Mouse (Mus musculus) embryo, embryonic 10.5 days (tissue): ENCODE results near the gene Gkn3.
A peak's percentile ranks its signal among the peaks of the same experiment; 100 is the strongest.

Experiments
- DNase-seq: peaks from one replicate; pipeline ENCODE4 v3.0.0-alpha.2; 2015; ENCODE audit warnings: low spot score

The Gkn3 gene

DNA sequence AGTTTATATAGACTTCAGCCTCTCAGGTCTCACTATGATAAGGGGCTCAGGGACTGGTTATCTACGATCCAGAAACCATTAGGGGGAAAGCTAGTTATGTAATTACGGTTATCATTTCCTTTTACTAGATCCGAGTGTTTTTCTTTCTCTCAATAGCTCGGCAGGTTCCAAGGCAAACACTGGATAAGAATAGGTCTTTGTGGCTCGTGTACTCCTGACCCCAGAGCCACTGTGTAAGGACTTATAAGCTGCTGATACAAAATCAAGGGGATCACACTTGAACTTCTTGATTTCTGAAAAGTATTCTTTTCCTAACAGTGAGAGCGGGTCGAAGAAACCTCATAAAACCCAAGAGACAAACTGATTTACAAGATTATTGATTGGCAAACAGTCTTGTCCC, at the start of gene Gkn3:
Gene Gkn3, minus strand, starts transcription at position 59 of the 400 bp plus-strand sequence.
- no peak for DNase-seq

DNA sequence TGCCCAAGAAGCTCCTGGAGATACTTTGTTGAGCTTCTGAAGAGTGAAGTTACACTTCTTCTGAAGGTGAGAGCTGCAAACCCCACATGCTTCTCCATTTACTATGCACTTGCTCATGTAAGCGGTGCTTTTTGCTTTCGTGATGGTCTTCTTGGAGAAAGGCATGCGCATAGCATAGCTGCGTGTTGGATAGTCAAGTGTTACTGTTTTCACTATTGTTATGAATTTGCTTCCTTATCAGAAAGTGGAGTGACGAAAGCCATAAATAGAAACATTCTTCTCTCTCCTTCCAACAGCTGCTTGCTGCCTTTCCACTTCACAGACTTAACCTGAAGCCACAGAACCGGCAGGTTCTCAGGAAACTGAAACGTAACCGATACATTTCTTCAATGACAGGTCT, 48.0 kb upstream of the Gkn3 start:
- no peak for DNase-seq

DNA sequence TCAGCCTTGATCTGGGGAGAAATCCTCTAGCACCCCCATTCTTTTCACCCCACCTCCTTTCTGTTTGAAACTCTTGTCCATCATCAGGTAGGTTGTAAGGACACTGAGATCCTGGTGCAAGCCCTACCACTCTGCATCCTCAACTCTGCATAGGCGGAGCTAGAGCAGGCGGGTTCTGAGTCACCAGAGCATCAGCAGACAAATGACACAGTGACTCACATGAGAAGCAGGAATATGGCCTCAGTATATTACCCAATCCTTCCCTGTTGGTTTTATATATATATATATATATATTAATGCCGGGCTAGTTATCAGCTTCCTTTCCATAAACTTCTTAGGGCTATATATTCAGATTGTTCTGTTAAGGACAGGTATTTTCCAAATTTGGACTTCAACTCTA, 47.1 kb upstream of the Gkn3 start:
- DNase-seq, result no peak

DNA sequence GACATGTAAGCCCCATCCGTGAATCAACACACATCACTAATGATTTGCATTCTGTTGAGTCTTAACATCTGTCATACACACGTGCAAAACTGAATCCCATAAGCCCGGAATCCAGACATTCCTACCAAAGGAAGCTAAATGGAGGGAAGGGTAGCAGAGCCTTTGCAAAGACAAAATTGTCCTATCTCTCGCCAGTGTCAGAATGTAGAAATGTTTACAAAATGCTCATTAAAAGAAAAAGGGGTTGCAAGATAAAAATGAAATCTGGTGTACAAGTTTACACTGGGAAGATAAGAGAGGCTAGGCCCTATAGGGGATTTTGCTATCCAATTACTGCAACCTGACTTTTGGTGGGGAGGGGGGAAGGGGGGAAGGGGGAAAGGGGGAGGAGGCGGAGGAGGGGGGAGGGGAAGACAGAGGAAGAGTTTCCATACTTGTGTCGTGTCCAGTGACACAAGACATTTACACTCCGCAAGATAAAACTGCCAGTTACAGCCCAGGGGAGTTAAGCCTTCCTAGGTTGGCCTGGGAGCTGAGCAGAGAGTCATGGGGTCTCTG, 39.8 kb upstream of the Gkn3 start, which contains the start of gene Bmp10:
Gene Bmp10, plus strand, starts transcription at position 508 of the 558 bp plus-strand sequence.
- no peak for DNase-seq

DNA sequence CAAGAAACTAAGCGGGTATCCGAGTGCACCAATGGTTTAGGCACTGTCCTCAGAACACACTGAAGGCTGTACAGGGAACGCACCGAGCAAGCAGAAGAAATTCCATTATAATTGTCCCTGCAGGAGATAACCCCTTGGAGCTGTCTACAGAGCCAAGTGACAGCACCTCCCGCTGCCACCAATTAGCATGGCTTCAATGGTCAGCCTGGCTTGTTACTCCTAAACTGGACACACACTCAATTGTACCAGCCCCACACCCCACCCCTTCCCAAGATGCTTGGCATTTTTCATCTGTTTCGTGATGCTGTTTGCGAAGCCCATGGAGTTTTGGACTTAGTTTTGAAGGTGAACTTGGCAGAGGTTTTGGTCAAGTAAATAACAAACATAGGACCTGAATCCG, 38.9 kb upstream of the Gkn3 start:
- no peak for DNase-seq

DNA sequence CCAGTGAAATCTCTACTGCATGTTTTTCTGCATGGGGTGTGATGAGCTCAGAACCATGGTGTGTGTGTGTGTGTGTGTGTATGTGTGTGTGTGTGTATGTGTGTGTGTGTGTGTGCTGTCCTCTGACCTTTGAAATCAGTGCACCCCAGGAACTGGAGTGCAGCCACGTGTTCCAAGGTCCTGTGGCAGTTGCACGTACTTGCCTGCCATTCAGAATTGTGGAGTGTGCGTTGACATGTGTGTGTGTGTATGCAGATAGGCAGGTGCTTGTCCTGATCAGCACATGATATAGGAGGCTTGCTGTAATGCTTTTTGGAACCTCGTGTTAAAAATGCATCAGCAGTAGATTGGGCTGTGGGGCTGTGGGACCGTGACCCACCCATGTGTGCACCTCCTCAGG, 38.2 kb upstream of the Gkn3 start:
- DNase-seq, result no peak

DNA sequence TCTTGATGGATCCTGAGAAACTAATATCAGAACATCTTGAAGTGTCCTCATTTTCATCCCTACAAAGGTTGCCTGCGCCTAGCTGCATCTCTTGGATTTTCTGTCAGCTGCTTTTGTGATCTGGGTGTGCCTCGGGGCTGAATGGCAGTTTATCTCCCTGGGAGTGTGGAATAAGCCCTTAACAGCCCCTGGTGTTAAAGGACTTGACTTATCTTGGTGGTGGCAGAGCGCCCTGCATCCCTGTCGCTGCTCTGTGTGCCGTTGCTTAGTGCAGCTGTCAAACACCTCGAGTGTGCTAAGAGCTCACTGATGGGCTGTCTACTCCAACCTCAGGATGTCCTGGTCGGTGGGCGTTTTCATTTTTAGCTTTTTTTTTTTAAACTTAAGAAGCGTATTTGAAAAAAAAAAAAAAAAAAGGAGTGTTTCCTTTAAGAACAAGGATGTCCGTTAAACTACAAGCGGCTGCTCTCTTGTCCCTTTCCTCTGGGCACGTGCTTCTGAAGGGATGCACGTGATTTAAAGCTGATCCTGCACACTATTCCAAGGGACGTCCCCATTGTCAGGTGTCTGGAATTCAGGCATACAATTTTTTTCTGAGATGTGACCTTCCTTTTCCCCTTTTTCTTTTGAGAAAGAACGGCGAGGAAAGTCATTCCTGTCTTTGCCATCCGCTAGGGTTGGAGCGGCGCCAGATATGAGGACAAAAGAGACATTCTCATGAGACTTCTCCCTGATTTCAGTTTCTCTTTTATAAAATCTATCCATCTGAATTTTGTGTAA, 35.5 kb upstream of the Gkn3 start:
- DNase-seq, result no peak

DNA sequence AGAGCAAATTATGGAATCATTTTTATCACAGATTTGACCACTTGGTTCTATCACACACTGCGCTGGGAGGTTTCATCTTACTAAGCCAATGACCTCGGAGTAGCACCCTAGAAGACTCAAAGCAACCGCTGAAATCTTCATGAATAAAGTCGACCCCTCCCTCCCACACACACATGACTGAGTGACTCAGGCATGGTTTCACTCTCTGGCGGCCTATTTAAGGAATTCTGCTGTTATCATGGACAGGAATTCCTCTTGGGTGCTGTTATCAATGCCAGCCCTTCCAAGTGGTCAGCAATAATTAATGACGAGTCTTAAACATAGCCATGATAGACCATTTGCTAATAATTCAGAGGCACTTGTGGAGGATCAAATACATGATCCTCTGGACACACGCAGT, 33.6 kb upstream of the Gkn3 start:
- peak; percentile 14 for DNase-seq

DNA sequence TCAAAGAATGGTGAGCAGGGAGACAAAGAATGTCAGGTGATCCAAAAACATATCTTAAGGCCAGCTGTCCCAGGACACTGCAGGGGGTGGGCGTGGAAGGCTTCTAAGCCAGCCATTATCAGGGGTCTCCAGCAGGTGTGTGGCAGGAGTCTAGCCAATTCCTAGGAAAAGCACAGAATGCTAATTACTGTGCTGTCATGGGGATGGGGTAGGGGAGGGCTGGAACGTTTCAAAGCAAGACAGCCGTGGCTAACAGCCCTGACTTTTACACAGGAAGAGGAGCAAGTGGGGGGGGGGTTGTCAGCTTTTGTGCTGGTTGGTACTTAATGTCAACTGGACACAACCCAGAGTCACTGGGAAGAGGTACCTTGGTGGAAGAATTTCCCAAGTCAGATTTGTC, 23.3 kb upstream of the Gkn3 start:
- DNase-seq, result no peak

DNA sequence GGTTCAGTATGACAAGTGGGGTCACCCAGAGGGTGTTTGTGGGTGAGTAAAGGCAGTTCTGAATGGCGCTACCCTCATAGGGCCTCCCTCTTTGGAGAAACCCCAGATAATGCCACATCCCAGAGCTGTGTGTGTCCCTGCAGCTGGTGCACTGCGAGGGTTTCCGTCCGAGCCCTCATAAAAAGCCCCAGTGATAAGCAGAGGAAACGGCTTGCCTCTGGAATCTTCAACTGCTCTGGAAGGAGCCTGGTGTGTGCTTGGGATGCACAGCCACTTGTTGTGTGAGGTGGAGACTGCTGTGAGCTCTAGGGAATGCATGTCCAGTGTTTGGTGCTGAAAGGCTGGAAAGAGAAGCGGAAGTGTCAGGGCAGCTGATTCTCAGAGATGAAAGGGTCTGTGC, 12.7 kb upstream of the Gkn3 start:
- no peak for DNase-seq

DNA sequence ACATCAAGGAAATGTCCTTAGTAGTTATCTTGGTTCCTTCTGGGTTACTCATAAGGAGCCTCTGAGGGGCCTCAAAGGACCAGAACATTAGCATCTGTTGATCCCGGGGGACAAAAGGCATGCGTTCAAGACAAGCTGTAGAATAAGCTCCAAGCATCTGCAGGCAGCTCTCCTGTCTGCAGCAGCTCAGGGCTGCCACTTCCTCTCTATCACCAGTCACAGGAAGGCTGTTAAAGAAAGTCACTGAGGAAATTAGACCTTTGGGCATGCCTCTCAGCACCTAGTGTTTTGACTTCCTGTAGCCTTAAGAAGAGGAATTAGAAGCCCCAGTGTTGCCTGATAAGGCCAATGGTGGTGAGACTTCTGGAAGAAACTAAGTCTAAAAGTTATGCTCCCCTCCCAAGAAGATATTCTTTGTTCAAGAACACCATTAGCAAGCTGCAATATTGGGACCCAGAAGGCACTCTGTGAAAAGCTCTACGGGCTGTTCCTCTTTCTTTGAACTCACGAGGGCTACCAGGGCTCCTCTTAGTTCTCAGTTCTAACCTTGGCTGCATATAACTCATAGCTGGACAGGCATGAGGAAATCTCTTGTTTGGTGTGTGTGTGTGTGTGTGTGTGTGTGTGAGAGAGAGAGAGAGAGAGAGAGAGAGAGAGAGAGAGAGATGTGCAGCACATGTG, 11.3 kb upstream of the Gkn3 start:
- no peak for DNase-seq

DNA sequence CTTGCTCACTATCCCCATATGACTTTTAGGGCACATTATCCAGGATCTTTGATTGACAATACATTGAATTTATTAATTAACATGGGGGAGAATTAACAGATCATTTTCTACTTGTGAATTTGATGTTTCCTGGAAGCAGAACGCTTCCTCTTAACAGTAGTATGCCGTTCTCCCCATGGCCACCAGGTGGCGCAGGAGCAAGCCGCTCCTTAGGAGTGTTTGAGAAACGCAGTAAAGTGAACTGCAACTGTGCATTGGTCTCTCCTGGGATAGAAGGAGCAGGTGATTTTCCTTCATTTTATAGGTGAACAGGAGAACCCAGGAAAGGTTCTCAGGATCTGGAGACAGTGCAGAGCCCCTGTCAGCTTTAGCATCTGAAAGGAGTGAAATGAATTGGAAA, 10.4 kb upstream of the Gkn3 start:
- peak; percentile 85 for DNase-seq

DNA sequence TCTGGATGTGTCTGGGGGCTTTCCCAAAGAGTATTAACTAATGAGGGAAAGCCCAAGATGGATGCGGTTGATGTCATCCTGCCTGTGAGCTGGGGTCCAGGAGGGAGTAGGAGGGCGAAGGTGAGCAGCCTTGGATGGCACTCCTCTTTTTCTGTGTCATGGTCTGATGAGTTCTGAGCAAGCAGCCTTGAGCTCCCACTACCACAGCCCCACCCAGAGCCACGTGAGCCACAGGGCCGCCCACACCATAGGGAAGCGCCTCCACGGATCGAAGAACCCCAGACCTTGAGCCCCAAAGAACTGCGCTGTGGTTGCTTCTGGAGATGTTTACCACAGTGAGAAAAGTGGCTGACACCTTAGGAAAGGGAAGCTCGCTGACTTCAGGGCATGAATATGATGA, 6.0 kb upstream of the Gkn3 start:
- DNase-seq, result no peak

DNA sequence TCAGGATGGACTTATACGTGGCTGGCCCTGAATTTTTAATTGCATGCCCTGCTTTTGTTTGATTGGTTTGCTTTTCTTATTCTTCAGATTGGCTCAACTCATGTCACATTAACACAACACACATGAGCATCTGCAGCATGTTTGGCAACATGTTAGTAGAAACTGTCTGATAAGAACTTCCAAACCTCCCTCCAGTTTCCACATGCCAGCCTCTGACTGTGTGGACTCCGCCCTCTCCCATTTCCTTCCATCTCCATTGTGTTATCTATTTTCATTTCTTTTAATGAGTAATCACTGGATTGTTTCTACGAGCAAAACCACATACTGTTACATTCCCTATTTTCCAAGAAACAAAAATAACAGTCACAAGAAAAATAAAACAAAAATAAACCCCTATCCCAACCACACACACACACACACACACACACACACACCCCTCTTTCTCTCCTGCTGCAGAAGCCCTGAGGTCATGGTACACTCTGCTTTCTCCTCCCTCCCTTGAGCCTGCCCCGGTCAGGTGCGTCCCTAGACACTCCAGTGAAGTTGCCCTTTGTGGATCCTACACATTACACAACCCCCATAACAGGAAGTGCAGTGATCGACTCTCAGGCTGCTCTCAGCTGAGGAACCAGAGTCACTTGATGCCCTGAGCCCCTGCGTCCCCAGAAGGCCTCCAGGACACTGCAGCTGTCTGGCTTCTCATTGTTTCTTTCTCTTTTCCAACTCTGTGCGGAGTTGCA, 4.9 kb upstream of the Gkn3 start:
- DNase-seq, result no peak

DNA sequence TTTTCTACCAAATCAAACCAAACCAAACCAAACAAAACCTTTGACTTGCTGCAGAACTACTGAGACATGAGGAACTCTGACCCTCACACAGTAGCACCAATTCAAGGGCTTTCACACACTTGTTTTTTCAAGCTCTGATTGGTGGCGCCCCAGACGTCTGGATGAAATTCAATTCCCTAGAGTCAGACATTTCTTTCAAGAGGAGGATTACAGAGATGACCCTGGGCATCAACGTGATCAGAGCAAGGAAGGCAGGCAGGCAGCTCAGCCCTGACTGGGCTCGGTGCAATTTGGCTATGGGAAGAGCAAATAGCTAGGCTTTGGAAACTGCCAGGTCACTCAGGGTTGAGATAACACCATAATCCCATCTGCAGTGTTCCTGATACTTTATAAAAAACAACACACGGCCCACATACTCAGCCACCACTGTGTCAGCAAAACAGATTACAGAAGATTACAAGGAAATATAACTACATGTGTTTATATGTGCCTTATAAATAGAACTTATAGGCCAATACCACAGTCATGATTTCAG, 787 bp upstream of the Gkn3 start:
- peak; percentile 54 for DNase-seq

DNA sequence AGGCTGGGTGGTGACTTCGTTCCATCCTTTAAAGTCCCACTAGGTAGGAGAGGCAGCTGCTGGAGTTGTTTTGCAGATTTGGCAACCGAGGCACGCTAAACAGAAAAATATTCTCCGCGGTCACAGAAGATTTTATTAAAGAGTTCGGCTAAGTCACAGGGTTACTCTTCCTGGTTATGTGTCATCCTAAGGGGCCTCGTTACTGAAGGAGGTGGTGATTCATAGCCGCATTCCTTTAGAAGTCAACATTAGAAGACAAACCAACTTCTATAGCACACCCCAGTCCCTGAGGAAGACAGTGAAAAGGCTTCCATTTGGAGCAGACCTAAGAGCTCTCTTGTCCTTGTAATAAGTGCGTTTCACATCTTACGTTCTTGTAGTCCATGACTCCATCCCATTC, 2.1 kb downstream of the Gkn3 start:
- no peak for DNase-seq

DNA sequence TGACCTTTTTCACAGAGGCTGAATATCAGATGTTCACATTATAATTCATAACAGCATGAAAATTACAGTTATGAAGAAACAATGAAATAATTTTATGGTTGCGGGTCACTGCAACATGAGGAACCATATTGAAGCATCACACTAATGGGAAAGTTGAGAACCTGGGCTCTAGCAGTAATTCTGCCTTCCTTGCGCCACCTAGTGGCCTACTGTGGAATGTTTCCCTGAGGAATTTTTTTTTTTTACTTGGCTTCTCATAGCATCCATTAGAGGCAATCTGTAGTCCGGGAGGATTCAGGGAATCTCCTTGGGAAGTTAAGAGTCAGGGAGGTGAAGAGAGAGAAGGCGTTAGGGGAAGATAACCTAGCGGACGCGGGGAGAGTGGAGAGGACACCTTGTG, 2.5 kb downstream of the Gkn3 start:
- DNase-seq, result peak; percentile 93

DNA sequence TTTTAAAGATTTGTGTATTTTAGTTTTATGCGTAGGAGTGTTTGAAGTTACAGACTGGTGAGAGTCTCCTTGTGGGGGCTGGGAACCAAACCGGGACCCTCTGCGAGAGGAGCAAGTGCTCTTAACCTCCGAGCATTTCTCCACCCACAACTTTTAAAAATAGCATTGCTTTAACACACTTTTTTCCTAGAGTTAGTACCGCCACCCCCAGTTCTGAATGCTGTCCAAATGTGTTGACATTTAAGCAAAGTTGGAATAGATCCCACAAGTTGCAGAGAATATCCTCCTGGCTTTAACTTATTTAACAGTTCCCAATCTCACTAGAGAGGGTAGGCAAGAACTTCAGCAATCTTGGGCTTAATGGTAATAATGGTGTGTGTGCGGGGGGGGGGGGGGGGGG, 4.0 kb downstream of the Gkn3 start:
- no peak for DNase-seq

DNA sequence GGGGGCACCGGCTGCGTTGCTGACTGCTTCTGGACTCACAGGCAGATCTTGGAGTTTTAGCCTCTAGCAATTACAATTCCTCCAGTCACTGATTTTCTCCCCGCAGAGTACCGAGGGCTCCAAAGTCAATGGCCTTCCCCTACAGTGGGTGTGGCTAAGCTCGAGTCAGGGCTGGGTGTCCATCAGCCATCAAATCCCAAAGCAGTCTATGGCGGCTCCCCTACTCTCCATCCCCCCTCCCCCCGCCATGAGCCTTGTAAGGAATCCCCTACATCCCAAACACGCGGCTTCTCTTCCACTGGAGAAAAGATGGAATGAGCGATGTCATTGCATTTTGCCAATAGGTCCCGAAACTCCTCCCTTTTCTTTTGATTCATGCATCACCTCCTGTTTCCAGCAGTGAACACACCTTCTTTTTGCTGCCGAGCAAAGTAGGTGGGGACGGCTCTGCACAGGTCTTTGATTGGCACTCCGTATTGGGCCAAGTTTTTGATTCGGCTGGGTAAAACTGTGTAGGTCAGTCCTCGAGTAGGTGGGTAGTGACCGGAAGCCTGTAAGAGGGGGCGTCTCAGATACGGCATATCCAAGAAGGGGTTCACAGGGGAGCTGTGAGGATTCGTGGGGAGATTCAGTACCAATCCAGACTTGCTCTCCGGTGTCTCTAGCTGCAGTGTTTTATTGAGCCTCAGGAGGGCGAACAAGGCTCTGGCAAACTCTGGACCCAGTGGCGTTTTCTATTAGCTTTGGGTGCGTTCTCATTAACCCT, 4.6 kb downstream of the Gkn3 start:
- DNase-seq, result peak; percentile 49

DNA sequence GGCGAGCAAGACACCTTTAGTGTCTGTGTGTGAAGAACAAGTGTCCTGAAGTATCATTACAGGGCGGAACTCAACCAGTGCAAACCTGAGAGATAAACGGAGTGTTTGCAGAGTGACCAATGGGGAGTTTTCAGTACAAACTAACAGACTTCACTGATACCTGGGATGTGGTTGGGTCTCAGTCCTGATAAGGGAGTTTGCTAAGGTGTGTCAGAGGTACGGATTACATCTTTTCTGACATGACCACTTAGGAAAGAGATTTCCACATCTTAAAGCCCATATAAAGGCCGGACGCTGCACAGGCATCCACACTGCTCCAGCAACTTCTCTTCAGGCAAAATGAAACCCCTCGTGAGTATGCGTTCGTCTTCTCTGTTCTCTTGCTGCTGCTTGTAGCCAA, 15.7 kb downstream of the Gkn3 start, which contains the start of gene Gkn2:
Gene Gkn2, plus strand, starts transcription at position 301 of the 400 bp plus-strand sequence.
- no peak for DNase-seq

DNA sequence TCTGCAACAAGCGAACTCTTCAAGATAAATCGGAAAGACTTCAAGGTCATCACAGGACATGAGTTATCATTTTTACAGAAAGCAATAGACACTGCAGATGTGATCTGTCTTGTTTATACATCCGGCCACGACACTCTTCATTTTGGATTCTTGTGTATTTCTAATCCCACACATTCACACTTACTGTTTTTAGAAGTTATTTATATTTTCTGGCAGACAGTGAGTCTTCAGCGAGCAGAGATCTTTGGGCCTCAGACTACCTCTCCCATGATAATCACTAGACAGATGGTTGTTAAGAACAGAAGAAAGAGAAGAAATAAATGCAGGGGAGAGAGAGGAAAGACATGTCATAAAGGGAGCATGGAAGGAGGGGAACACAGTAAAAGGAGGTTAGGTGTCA, 19.5 kb downstream of the Gkn3 start:
- DNase-seq, result no peak

DNA sequence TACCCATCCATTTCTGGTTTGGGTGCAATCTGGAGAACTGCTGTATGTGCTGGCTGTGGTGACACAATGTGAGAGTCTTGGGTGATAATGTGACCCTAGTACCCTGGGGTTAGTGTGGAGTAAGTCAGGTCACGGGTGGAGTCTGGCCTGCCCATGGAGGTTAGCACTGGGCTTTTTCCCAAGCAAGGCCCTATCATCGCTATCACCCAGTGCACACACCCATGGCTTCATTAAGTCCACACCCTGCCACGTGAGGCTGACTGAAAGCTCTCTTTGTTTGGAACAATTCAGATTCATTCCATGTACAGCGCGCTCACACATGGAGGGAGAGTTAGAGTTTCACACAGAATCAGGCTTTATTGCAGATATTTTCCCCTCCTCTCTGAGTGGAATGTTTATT, 34.3 kb downstream of the Gkn3 start:
- no peak for DNase-seq
